Mouse (Mus musculus) right cerebral cortex, postnatal 4 days (tissue): ENCODE measurements at regions not wholly inside any gene's neighbourhood (a gene's known extent, or its start where the extent isn't known, plus 50 kb on each side); places are given as distances from the start of the nearest gene placed in this dataset.

Source experiments
- DNase-seq: peaks from one replicate; pipeline ENCODE4 v3.0.0-alpha.2; 2022

- no peak for DNase-seq
Observed at GRCm38 (mm10) chr14:94860191-94860590, 969.7 kb upstream of the Pcdh9 start.

GRCm38 (mm10) chr14:94869011-94869410 is 978.5 kb upstream of the Pcdh9 start:
- no peak for DNase-seq

GRCm38 (mm10) chr14:94886054-94886453 is 995.0 kb upstream of the 4921530L21Rik start:
- no peak for DNase-seq

GRCm38 (mm10) chr14:94895261-94895769 is 985.7 kb upstream of the 4921530L21Rik start:
- DNase-seq, result no peak

GRCm38 (mm10) chr14:94898667-94899281 is 982.3 kb upstream of the 4921530L21Rik start:
- no peak for DNase-seq

- no peak for DNase-seq
Observed at GRCm38 (mm10) chr14:94912326-94912725, 968.7 kb upstream of the 4921530L21Rik start.

- peak; percentile 19 for DNase-seq
Observed at GRCm38 (mm10) chr14:94941416-94941815, 939.6 kb upstream of the 4921530L21Rik start.
